Mouse (Mus musculus) ovary, postnatal 14 days (tissue): Measurements from ENCODE around the gene Oard1.
A peak's percentile ranks its signal among the peaks of the same experiment; 100 is the strongest.

Experiments used
- DNase-seq: peaks from one replicate; pipeline ENCODE4 v3.0.0; 2022; ENCODE audit warnings: low spot score

Oard1 gene

GRCm38 (mm10) chr17:48408526-48409291 is 1.1 kb upstream of the Oard1 start:
- DNase-seq: peak; percentile 46

GRCm38 (mm10) chr17:48410299-48410785 is 528 bp downstream of the Oard1 start:
- DNase-seq: no peak

GRCm38 (mm10) chr17:48411241-48411640 is 1.4 kb downstream of the Oard1 start:
- no peak for DNase-seq

- DNase-seq: no peak
Observed at GRCm38 (mm10) chr17:48416011-48416410, 6.2 kb downstream of the Oard1 start.

GRCm38 (mm10) chr17:48416425-48417195 is 6.8 kb downstream of the Oard1 start:
- DNase-seq: no peak

- no peak for DNase-seq
Observed at GRCm38 (mm10) chr17:48417521-48417920, 7.7 kb downstream of the Oard1 start.

- no peak for DNase-seq
Observed at GRCm38 (mm10) chr17:48418174-48418573, 8.4 kb downstream of the Oard1 start.

GRCm38 (mm10) chr17:48418781-48419180 is 9.0 kb downstream of the Oard1 start:
- DNase-seq: no peak

GRCm38 (mm10) chr17:48419571-48419970 is 9.8 kb downstream of the Oard1 start:
- no peak for DNase-seq

GRCm38 (mm10) chr17:48424237-48424636 is 14.4 kb downstream of the Oard1 start:
- no peak for DNase-seq

GRCm38 (mm10) chr17:48425823-48426612 is 16.2 kb downstream of the Oard1 start:
- DNase-seq: no peak

GRCm38 (mm10) chr17:48426991-48427750 is 17.4 kb downstream of the Oard1 start:
- no peak for DNase-seq

GRCm38 (mm10) chr17:48427852-48428530 is 18.2 kb downstream of the Oard1 start:
- no peak for DNase-seq

GRCm38 (mm10) chr17:48430394-48430793 is 20.6 kb downstream of the Oard1 start:
- no peak for DNase-seq

GRCm38 (mm10) chr17:48431054-48431453 is 21.2 kb downstream of the Oard1 start:
- no peak for DNase-seq

GRCm38 (mm10) chr17:48432158-48432980 is 22.6 kb downstream of the Oard1 start, which contains the start of gene Apobec2:
Apobec2 (minus strand) TSS chr17:48432930.
- no peak for DNase-seq

- DNase-seq: no peak
Observed at GRCm38 (mm10) chr17:48433006-48433655, 23.3 kb downstream of the Oard1 start.

- DNase-seq: no peak
Observed at GRCm38 (mm10) chr17:48433689-48434330, 24.0 kb downstream of the Oard1 start.

GRCm38 (mm10) chr17:48434479-48434878 is 24.7 kb downstream of the Oard1 start:
- DNase-seq: no peak
